Mouse (Mus musculus) bone marrow macrophage, adult 2 months (primary cell): ENCODE results near the gene Cep41. TPM values are rescaled to one million over a fixed set of nuclear protein-coding genes. Genes with fewer than 3 reads are reported as not detected.

Experiments
- H3K27ac ChIP-seq: 2 replicates; pipeline ENCODE4 v1.5.1; 2012; ENCODE audit warnings: low read depth, low read length; ENCODE audit not compliant: insufficient read depth
- H3K4me1 ChIP-seq: 2 replicates; pipeline ENCODE4 v1.6.1; 2012; ENCODE audit warnings: low read length; ENCODE audit not compliant: control insufficient read depth, insufficient read depth
- H3K4me3 ChIP-seq: 2 replicates; pipeline ENCODE4 v1.5.1; 2012; ENCODE audit warnings: mild to moderate bottlenecking, low read length, moderate library complexity; ENCODE audit not compliant: insufficient read depth
- CTCF ChIP-seq: IDR thresholded peaks from 2 replicates; pipeline ENCODE4 v1.5.1; 2012; ENCODE audit warnings: low read depth, mild to moderate bottlenecking, low read length, moderate library complexity
- POLR2A ChIP-seq: IDR thresholded peaks from 2 replicates; pipeline ENCODE4 v1.6.1; 2012; ENCODE audit warnings: mild to moderate bottlenecking, low read depth, low read length, borderline replicate concordance
- polyA plus RNA-seq: library from polyadenylated mRNA; stranded (reverse); fragments of >200 nt; gene quantifications from 2 replicates; pipeline ENCODE4 v1.2.4, GENCODE M21; 2012; ENCODE audit not compliant: missing spikeins, insufficient read depth, insufficient read length

Gene Cep41
- polyA plus RNA-seq, 1 experiment: 4.4 TPM

- TF ChIP-seq POLR2A (no peak), CTCF (no peak)
- Histone ChIP-seq H3K4me3 (no peak overlapping the region), H3K4me1 (no peaks in the 10 kb centered on the region), H3K27ac (no peak overlapping the region)
These were observed 58.1 kb downstream of the Cep41 start for GRCm38 (mm10) chr6:30635361-30635862.

GRCm38 (mm10) chr6:30629989-30630388 lies 63.6 kb downstream of the Cep41 start:
- H3K4me1 ChIP-seq: no peaks in the 10 kb centered on the region
- H3K27ac ChIP-seq: no peak overlapping the region
- TF ChIP-seq POLR2A (no peak), CTCF (no peak)
- H3K4me3 ChIP-seq: no peak overlapping the region

- no peaks in the 10 kb centered on the region for H3K4me1 ChIP-seq
- no peak overlapping the region for H3K27ac ChIP-seq
- H3K4me3 ChIP-seq: no peak overlapping the region
- TF ChIP-seq CTCF (no peak), POLR2A (no peak)
These were observed 65.4 kb downstream of the Cep41 start for GRCm38 (mm10) chr6:30628152-30628551.

- no peak for TF ChIP-seq POLR2A
- no peak for TF ChIP-seq CTCF
- Histone ChIP-seq H3K4me3 (no peak overlapping the region), H3K27ac (no peak overlapping the region), H3K4me1 (no peaks in the 10 kb centered on the region)
These were observed 68.8 kb downstream of the Cep41 start for GRCm38 (mm10) chr6:30624763-30625162.

GRCm38 (mm10) chr6:30621986-30622389 lies 71.6 kb downstream of the Cep41 start:
- TF ChIP-seq POLR2A (no peak), CTCF (no peak)
- peaks cover 10% of the 10 kb centered on the region for H3K4me1 ChIP-seq
- no peak overlapping the region for H3K4me3 ChIP-seq
- H3K27ac ChIP-seq: no peak overlapping the region

- H3K4me1 ChIP-seq: peaks cover 14% of the 10 kb centered on the region
- TF ChIP-seq CTCF (no peak), POLR2A (no peak)
- no peak overlapping the region for H3K4me3 ChIP-seq
- no peak overlapping the region for H3K27ac ChIP-seq
These were observed 72.6 kb downstream of the Cep41 start for GRCm38 (mm10) chr6:30620994-30621393.

GRCm38 (mm10) chr6:30620591-30620990 lies 73.0 kb downstream of the Cep41 start:
- peaks cover 14% of the 10 kb centered on the region for H3K4me1 ChIP-seq
- H3K27ac ChIP-seq: no peak overlapping the region
- no peak for TF ChIP-seq CTCF
- no peak for TF ChIP-seq POLR2A
- H3K4me3 ChIP-seq: no peak overlapping the region

- Histone ChIP-seq H3K4me1 (peaks cover 14% of the 10 kb centered on the region), H3K27ac (no peak overlapping the region), H3K4me3 (no peak overlapping the region)
- TF ChIP-seq POLR2A (no peak), CTCF (no peak)
These were observed 73.9 kb downstream of the Cep41 start for GRCm38 (mm10) chr6:30619606-30620005.

- TF ChIP-seq CTCF (no peak), POLR2A (no peak)
- Histone ChIP-seq H3K27ac (no peak overlapping the region), H3K4me3 (no peak overlapping the region), H3K4me1 (peaks cover 14% of the 10 kb centered on the region)
These were observed 74.8 kb downstream of the Cep41 start for GRCm38 (mm10) chr6:30618735-30619134.

GRCm38 (mm10) chr6:30617959-30618590 lies 75.5 kb downstream of the Cep41 start:
- no peak overlapping the region for H3K27ac ChIP-seq
- TF ChIP-seq POLR2A (no peak), CTCF (no peak)
- H3K4me3 ChIP-seq: peak overlapping the region; percentile 37
- H3K4me1 ChIP-seq: peaks cover 14% of the 10 kb centered on the region
